Mouse (Mus musculus) regulatory T cell (primary cell): ENCODE results near the gene Slc5a10.

Experiments used
- in situ Hi-C: fragments of 300-600 bp; cut with MboI, MseI; formaldehyde crosslinking; loops from one replicate; pipeline ENCODE4 v1.15.1; 2025; ENCODE audit warnings: high pct_unique_total_duplicates

The Slc5a10 gene

GRCm38 (mm10) chr11:61625136-61625535 is 95.5 kb downstream of the Slc5a10 start:
- in situ Hi-C loops: loop anchor here (5.0 kb wide), 1 partner anchor 92 kb away; no protein-coding TSS in a partner anchor
